Mouse (Mus musculus): ENCODE results near the gene Cadm1.

DNA sequence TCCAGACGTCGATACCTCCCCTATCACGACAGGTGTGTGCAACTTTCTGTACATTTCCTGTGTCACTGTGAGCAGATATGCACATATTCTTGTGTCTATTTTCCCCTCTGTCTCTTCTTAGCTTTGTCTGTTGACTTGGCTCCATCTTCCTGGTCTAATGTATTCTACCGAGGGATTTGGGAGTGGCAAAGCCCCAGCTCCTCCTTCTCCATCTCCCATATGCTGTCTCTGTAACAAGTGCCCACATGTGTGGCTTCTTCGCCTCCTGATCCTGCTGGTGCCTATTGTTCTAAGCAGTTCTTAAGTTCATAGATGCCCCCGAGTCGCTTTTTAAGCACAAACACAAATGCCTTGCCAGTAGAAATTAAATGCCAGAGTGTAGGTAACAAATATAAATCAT lies 223.2 kb downstream of the Cadm1 start:
- TF ChIP-seq CTCF (IDR thresholded peaks at IDR 0.05), result no peak
- TF ChIP-seq EP300 (IDR thresholded peaks at IDR 0.05), result no peak
